Mouse (Mus musculus): ENCODE data around the gene Usp18. TPM values are rescaled to one million over a fixed set of nuclear protein-coding genes. Genes with fewer than 3 reads are reported as not detected.

Usp18 gene
- polyA plus RNA-seq, 1 experiment from 2014 or later = 1.8 TPM

GRCm38 (mm10) chr6:121214667-121215330 lies 30.9 kb upstream of the Usp18 start:
- H3K4me1 ChIP-seq = peaks cover 27% of the 10 kb centered on the region
- no peaks in the 10 kb centered on the region for H3K9me3 ChIP-seq
- H3K36me3 ChIP-seq = no peaks in the 10 kb centered on the region
- WGBS = 68% methylated on average over 8 of the region's 8 CpGs
- no peak overlapping the region for H3K4me2 ChIP-seq
- peaks cover 51% of the 10 kb centered on the region for H3K27me3 ChIP-seq (replicated peaks)
- no peak for ATAC-seq (ENCODE audit: extremely low read depth, insufficient number of reproducible peaks, low FRiP score, low TSS enrichment)
- no peak overlapping the region for H3K9ac ChIP-seq
- H3K4me3 ChIP-seq = no peak overlapping the region
- H3K27ac ChIP-seq (replicated peaks) = no peak overlapping the region

DNA sequence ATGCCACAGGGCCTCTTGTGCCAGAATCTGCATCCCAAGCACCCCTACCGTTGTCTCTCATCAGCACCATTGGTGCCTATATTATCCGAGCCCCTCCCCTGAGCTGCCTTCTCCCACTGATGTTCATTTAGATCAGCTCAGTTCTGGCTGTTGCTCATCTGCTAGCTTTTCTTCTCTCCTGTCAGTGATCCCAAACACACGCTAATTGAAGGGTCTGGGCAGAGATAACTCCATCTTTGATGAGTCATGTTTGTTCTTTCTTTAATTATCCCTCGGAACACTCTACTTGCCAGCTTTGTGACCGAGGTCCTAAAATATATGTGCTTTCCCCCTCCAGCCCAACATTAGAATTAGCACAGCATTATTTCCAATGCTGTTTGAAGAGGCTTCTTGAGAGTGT lies 30.4 kb upstream of the Usp18 start:
- H3K4me2 ChIP-seq = no peak overlapping the region
- ATAC-seq (ENCODE audit: extremely low read depth, insufficient number of reproducible peaks, low FRiP score, low TSS enrichment) = no peak
- H3K36me3 ChIP-seq = no peaks in the 10 kb centered on the region
- H3K9me3 ChIP-seq = no peaks in the 10 kb centered on the region
- peaks cover 28% of the 10 kb centered on the region for H3K4me1 ChIP-seq
- 58% methylated on average over 5 of the region's 5 CpGs for WGBS
- peaks cover 46% of the 10 kb centered on the region for H3K27me3 ChIP-seq (replicated peaks)
- no peak overlapping the region for H3K4me3 ChIP-seq
- H3K27ac ChIP-seq (replicated peaks) = no peak overlapping the region
- no peak overlapping the region for H3K9ac ChIP-seq

DNA sequence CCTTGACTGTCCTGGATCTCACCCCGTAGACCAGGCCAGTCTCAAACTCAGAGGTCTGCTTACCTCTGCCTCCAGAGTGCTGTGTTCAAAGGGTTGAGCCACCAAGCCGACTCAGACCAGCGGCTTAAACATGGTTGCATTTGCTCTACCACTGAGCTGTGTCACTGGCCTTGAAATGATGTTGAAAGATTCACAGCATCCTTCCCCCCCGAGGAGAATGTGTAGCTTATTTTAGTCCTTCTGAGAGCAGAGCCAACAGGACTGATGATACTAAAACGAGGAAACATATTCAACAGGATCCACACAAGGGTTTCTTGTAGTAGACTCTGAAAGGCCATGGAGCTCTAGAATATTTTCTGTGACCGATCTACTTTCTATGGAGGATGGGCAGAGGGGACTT lies 29.8 kb upstream of the Usp18 start:
- H3K27ac ChIP-seq (replicated peaks) = no peak overlapping the region
- H3K4me3 ChIP-seq = no peak overlapping the region
- no peak for ATAC-seq (ENCODE audit: extremely low read depth, insufficient number of reproducible peaks, low FRiP score, low TSS enrichment)
- no peaks in the 10 kb centered on the region for H3K9me3 ChIP-seq
- H3K4me1 ChIP-seq = peaks cover 23% of the 10 kb centered on the region
- no peak overlapping the region for H3K4me2 ChIP-seq
- H3K9ac ChIP-seq = no peak overlapping the region
- H3K27me3 ChIP-seq (replicated peaks) = peaks cover 40% of the 10 kb centered on the region
- H3K36me3 ChIP-seq = no peaks in the 10 kb centered on the region
- 70% methylated on average over 6 of the region's 6 CpGs for WGBS

DNA sequence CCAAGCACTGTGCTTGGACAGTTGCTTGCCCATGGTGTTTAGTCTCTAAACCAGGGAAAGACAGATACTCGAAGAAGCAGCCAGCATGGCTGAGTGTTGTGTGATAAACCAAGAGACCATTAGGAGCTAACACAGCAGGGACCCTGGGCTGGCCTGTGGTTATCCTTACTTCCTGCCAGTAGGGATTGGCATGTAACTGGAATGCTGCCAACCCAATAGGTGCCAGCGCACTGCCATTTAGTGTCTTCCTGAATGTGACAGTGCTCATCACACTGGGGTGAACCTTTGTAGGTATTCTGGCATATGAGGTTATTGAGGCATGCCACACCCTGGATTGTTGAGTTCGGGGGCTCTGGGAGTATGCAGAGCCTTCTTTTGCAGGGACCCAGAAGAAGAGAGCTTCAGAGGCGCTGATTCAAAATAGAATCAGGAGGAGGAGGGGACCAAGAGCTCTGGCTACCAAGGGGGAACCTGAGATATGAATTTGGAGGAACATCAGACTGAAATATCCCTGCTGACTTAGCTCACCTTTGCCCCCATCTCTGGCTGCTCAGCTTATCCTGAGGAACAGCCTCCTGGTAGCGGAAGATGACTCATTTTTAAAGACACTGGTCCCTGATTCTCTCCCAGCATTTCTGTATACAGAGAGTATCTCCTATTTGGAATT lies 29.0 kb upstream of the Usp18 start:
- Histone ChIP-seq H3K27me3 (replicated peaks) (peaks cover 32% of the 10 kb centered on the region), H3K4me1 (peaks cover 15% of the 10 kb centered on the region), H3K9me3 (no peaks in the 10 kb centered on the region), H3K36me3 (no peaks in the 10 kb centered on the region), H3K9ac (no peak overlapping the region), H3K27ac (replicated peaks) (no peak overlapping the region), H3K4me2 (no peak overlapping the region), H3K4me3 (no peak overlapping the region)
- WGBS = 68% methylated on average over 5 of the region's 5 CpGs
- ATAC-seq (ENCODE audit: extremely low read depth, insufficient number of reproducible peaks, low FRiP score, low TSS enrichment) = no peak

DNA sequence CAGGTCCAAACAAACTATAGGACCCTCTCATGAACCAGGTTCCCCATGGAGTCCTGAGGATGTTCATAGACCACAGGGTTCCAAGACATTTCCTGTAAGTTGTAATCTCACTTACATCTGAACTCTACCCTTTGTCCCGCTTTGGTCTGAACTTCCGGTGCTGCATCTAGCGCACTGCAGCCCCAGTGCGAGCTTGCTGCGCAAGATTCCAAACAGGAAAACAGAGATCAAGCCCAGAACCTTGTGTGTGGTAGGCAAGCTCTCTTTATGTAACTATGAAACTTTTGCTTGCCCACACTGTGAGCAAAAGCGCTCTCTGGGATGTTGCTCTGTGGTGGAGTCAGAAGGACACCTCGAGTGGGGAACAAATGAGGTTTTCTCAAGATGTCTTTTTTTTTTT lies 27.7 kb upstream of the Usp18 start:
- Histone ChIP-seq H3K36me3 (no peaks in the 10 kb centered on the region), H3K4me3 (no peak overlapping the region), H3K4me2 (no peak overlapping the region), H3K9ac (no peak overlapping the region), H3K27me3 (replicated peaks) (peaks cover 19% of the 10 kb centered on the region), H3K4me1 (peaks cover 12% of the 10 kb centered on the region; the same call in 1 of the 2 replicates), H3K27ac (replicated peaks) (no peak overlapping the region), H3K9me3 (no peaks in the 10 kb centered on the region)
- WGBS = 84% methylated on average over 7 of the region's 7 CpGs
- no peak for ATAC-seq (ENCODE audit: extremely low read depth, insufficient number of reproducible peaks, low FRiP score, low TSS enrichment)

GRCm38 (mm10) chr6:121219406-121219805 lies 26.3 kb upstream of the Usp18 start:
- H3K9ac ChIP-seq = no peak overlapping the region
- no peak for ATAC-seq (ENCODE audit: extremely low read depth, insufficient number of reproducible peaks, low FRiP score, low TSS enrichment)
- H3K4me3 ChIP-seq = no peak overlapping the region
- WGBS = 69% methylated on average over 4 of the region's 4 CpGs
- H3K27me3 ChIP-seq (replicated peaks) = peaks cover 13% of the 10 kb centered on the region
- no peaks in the 10 kb centered on the region for H3K9me3 ChIP-seq
- no peak overlapping the region for H3K4me2 ChIP-seq
- H3K36me3 ChIP-seq = no peaks in the 10 kb centered on the region
- no peak overlapping the region for H3K27ac ChIP-seq (replicated peaks)
- H3K4me1 ChIP-seq = peaks cover 16% of the 10 kb centered on the region; the same call in 1 of the 2 replicates

GRCm38 (mm10) chr6:121220181-121220580 lies 25.5 kb upstream of the Usp18 start:
- H3K27ac ChIP-seq (replicated peaks) = no peak overlapping the region

GRCm38 (mm10) chr6:121221876-121222597 lies 23.7 kb upstream of the Usp18 start:
- Histone ChIP-seq H3K27ac (replicated peaks) (no peak overlapping the region), H3K27me3 (replicated peaks) (peaks cover 6% of the 10 kb centered on the region; the same call in 1 of the 2 replicates), H3K4me2 (no peak overlapping the region), H3K36me3 (no peaks in the 10 kb centered on the region), H3K9ac (no peak overlapping the region), H3K9me3 (no peaks in the 10 kb centered on the region), H3K4me3 (no peak overlapping the region), H3K4me1 (peaks cover 13% of the 10 kb centered on the region; the same call in 1 of the 2 replicates)
- WGBS = 80% methylated on average over 8 of the region's 8 CpGs
- no peak for ATAC-seq (ENCODE audit: extremely low read depth, insufficient number of reproducible peaks, low FRiP score, low TSS enrichment)

More at GRCm38 (mm10) chr6:121220181-121220580, 25.5 kb upstream of the Usp18 start:
- no peak for ATAC-seq (ENCODE audit: extremely low read depth, insufficient number of reproducible peaks, low FRiP score, low TSS enrichment)
- Histone ChIP-seq H3K9me3 (no peaks in the 10 kb centered on the region), H3K27me3 (replicated peaks) (peaks cover 13% of the 10 kb centered on the region), H3K36me3 (no peaks in the 10 kb centered on the region), H3K4me1 (peaks cover 13% of the 10 kb centered on the region; the same call in 1 of the 2 replicates), H3K4me2 (no peak overlapping the region), H3K4me3 (no peak overlapping the region), H3K9ac (no peak overlapping the region)
- 78% methylated on average over 10 of the region's 10 CpGs for WGBS

- 90% methylated on average over 14 of the region's 14 CpGs for WGBS
- Histone ChIP-seq H3K27ac (replicated peaks) (no peak overlapping the region), H3K4me1 (peaks cover 13% of the 10 kb centered on the region; the same call in 1 of the 2 replicates), H3K9ac (no peak overlapping the region), H3K4me2 (no peak overlapping the region), H3K9me3 (no peaks in the 10 kb centered on the region), H3K36me3 (no peaks in the 10 kb centered on the region), H3K27me3 (replicated peaks) (no peaks in the 10 kb centered on the region), H3K4me3 (no peak overlapping the region)
- ATAC-seq (ENCODE audit: extremely low read depth, insufficient number of reproducible peaks, low FRiP score, low TSS enrichment) = no peak
These were observed 22.7 kb upstream of the Usp18 start for GRCm38 (mm10) chr6:121223001-121223400.

DNA sequence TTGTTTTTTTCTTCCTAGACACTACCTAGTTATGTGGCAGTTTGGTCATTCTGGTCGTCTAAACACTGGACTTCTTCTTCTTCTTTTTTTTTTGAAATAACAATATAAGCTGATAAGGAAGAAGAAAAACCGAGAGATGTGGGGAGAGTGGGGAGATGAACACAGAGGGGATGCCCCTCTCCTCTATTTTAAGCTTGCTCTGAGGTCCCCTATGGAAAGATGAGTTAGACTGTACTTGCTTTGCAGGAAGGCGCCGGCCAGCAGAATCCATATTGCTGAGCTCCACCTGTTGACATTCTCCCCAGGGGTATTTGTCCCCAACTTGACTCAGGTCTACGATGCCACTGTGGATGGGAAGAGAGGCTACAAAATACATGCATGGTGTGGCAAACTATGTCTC lies 21.6 kb upstream of the Usp18 start:
- WGBS = 55% methylated on average over 5 of the region's 5 CpGs

DNA sequence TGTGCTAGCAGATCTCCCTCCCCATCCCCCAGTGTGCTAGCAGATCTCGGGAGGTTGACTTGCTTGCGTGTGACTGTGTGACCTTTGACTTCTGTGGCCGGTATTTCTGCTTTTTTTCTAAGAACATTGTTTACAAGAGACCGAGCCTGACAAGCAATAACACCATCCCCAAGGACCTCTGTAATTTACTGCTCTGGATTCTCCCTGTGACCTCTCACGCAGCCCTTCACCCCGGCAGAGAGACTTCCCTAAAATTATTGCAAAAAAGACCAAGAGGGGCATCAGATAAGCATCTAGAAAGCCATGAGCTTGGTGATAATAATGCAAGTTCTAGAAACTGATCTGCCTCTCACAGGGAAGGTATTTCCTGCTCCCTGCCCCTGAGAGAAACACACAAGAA lies 20.7 kb upstream of the Usp18 start:
- no peak for ATAC-seq (ENCODE audit: extremely low read depth, insufficient number of reproducible peaks, low FRiP score, low TSS enrichment)
- no peak overlapping the region for H3K9ac ChIP-seq
- WGBS = 24% methylated on average over 6 of the region's 6 CpGs
- no peak overlapping the region for H3K27ac ChIP-seq (replicated peaks)
- no peak overlapping the region for H3K4me2 ChIP-seq
- H3K36me3 ChIP-seq = no peaks in the 10 kb centered on the region
- H3K9me3 ChIP-seq = no peaks in the 10 kb centered on the region
- no peak overlapping the region for H3K4me3 ChIP-seq
- no peaks in the 10 kb centered on the region for H3K27me3 ChIP-seq (replicated peaks)
- H3K4me1 ChIP-seq = 0 out of 2 replicates have a peak, but pooled peaks cover 6% of the 10 kb centered on the region

More for the DNA sequence above, 21.6 kb upstream of the Usp18 start:
- Histone ChIP-seq H3K36me3 (no peaks in the 10 kb centered on the region), H3K4me1 (peaks cover 13% of the 10 kb centered on the region; the same call in 1 of the 2 replicates), H3K9me3 (no peaks in the 10 kb centered on the region), H3K4me3 (no peak overlapping the region), H3K27me3 (replicated peaks) (no peaks in the 10 kb centered on the region), H3K9ac (no peak overlapping the region), H3K27ac (replicated peaks) (no peak overlapping the region), H3K4me2 (no peak overlapping the region)
- ATAC-seq (ENCODE audit: extremely low read depth, insufficient number of reproducible peaks, low FRiP score, low TSS enrichment) = no peak
